Mouse (Mus musculus) CH12.LX (cell line): ENCODE data around the gene Tmem106b. TPM values are rescaled to one million over a fixed set of nuclear protein-coding genes. Genes with fewer than 3 reads are reported as not detected.

ENCODE experiments used
- DNase-seq: peaks from one replicate; pipeline ENCODE4 v3.0.0-alpha.2; 2013; ENCODE audit errors: extremely low read depth
- H3K27ac ChIP-seq: 2 replicates; pipeline ENCODE4 v1.5.1; 2012; ENCODE audit warnings: low read depth, mild to moderate bottlenecking, control low read depth, moderate library complexity; ENCODE audit not compliant: insufficient read depth
- H3K27me3 ChIP-seq: replicated peaks from 2 replicates; pipeline ENCODE3; 2012; ENCODE audit warnings: inconsistent platforms
- H3K36me3 ChIP-seq, 2 experiments: replicated peaks in 1 of 2; 2 replicates each; pipeline versions ENCODE3 to v1.6.1; 2012; ENCODE audit warnings: inconsistent platforms in 1 of 2, low read length in 1 of 2, mild to moderate bottlenecking in 1 of 2, mixed read lengths in 1 of 2, moderate library complexity in 1 of 2; ENCODE audit not compliant: control insufficient read depth in 1 of 2, insufficient read depth in 1 of 2
- H3K4me1 ChIP-seq, 2 experiments: 2 replicates each; pipeline ENCODE4 v1.6.1; 2012; ENCODE audit warnings: inconsistent platforms in 1 of 2, moderate library complexity in 1 of 2; ENCODE audit not compliant: insufficient read depth in 2 of 2, control insufficient read depth in 1 of 2
- H3K4me2 ChIP-seq: 2 replicates; pipeline ENCODE4 v1.6.1; 2012; ENCODE audit warnings: low read depth, mild to moderate bottlenecking, control low read depth; ENCODE audit not compliant: poor library complexity, insufficient read depth, severe bottlenecking
- H3K4me3 ChIP-seq, 3 experiments: fragments of 150-350 bp in 1 of 3; sonication (generic) in 1 of 3; replicated peaks in 1 of 3; 2 replicates each; pipeline versions ENCODE3 to v1.5.1; 2011 to 2012; ENCODE audit warnings: low read depth in 2 of 3, low read length in 2 of 3, mild to moderate bottlenecking in 2 of 3, moderate library complexity in 2 of 3, control low read depth in 1 of 3, improper control_type of control experiment in 1 of 3, inconsistent platforms in 1 of 3, mixed read lengths in 1 of 3; ENCODE audit not compliant: poor library complexity in 1 of 3
- H3K79me2 ChIP-seq: replicated peaks from 2 replicates; pipeline ENCODE4 v1.6.1; 2012; ENCODE audit warnings: mild to moderate bottlenecking, moderate library complexity; ENCODE audit not compliant: control insufficient read depth, poor library complexity, insufficient read depth, severe bottlenecking; ENCODE audit errors: extremely low read depth
- H3K9ac ChIP-seq: 2 replicates; pipeline ENCODE4 v1.6.1; 2012; ENCODE audit warnings: low read depth, mild to moderate bottlenecking, control low read depth, moderate library complexity; ENCODE audit not compliant: insufficient read depth
- H3K9me3 ChIP-seq: replicated peaks from 2 replicates; pipeline ENCODE3; 2012; ENCODE audit warnings: low read length, inconsistent platforms, mixed read lengths
- CTCF ChIP-seq, 2 experiments: IDR thresholded peaks in 1 of 2; conservative IDR thresholded peaks in 1 of 2; 2 replicates each; pipeline ENCODE4 v1.5.1; 2011 to 2012; ENCODE audit warnings: low read depth in 2 of 2, low read length in 2 of 2, improper control_type of control experiment in 1 of 2, inconsistent platforms in 1 of 2, mild to moderate bottlenecking in 1 of 2, moderate library complexity in 1 of 2
- ETS1 ChIP-seq: conservative IDR thresholded peaks from 2 replicates; pipeline ENCODE4 v1.6.1; 2012; ENCODE audit warnings: low read depth, mild to moderate bottlenecking, inconsistent platforms, low read length, improper control_type of control experiment, moderate library complexity
- HCFC1 ChIP-seq: IDR thresholded peaks from 2 replicates; pipeline ENCODE4 v1.6.1; 2012; ENCODE audit warnings: low read depth, mild to moderate bottlenecking, inconsistent platforms, low read length, improper control_type of control experiment
- JUN ChIP-seq: IDR thresholded peaks from 2 replicates; pipeline ENCODE4 v1.6.1; 2011; ENCODE audit warnings: low read depth, mild to moderate bottlenecking, low read length, improper control_type of control experiment, moderate library complexity; ENCODE audit not compliant: insufficient read depth
- MAFK ChIP-seq: IDR thresholded peaks from 2 replicates; pipeline ENCODE4 v1.6.1; 2011; ENCODE audit warnings: low read length, improper control_type of control experiment; ENCODE audit not compliant: insufficient replicate concordance
- MAX ChIP-seq: IDR thresholded peaks from 2 replicates; pipeline ENCODE4 v1.6.1; 2011; ENCODE audit warnings: low read length, improper control_type of control experiment
- MEF2A ChIP-seq: IDR thresholded peaks from 2 replicates; pipeline ENCODE4 v1.6.1; 2014; ENCODE audit warnings: low read depth, mild to moderate bottlenecking, inconsistent platforms, low read length, improper control_type of control experiment, borderline replicate concordance
- MXI1 ChIP-seq: IDR thresholded peaks from 2 replicates; pipeline ENCODE4 v1.6.1; 2011; ENCODE audit warnings: mild to moderate bottlenecking, low read depth, low read length, improper control_type of control experiment
- MYC ChIP-seq: IDR thresholded peaks from 2 replicates; pipeline ENCODE4 v1.6.1; 2011; ENCODE audit warnings: low read depth, mild to moderate bottlenecking, improper control_type of control experiment, low read length
- RAD21 ChIP-seq: IDR thresholded peaks from 2 replicates; pipeline ENCODE4 v1.6.1; 2011; ENCODE audit warnings: low read depth, mild to moderate bottlenecking, low read length, improper control_type of control experiment, moderate library complexity
- RCOR1 ChIP-seq: conservative IDR thresholded peaks from 2 replicates; pipeline ENCODE4 v1.6.1; 2012; ENCODE audit warnings: low read depth, mild to moderate bottlenecking, inconsistent platforms, low read length, improper control_type of control experiment
- USF1 ChIP-seq: IDR thresholded peaks from 2 replicates; pipeline ENCODE4 v1.6.1; 2014; ENCODE audit warnings: low read depth, mild to moderate bottlenecking, inconsistent platforms, low read length, improper control_type of control experiment
- USF2 ChIP-seq: conservative IDR thresholded peaks from 2 replicates; pipeline ENCODE4 v1.6.1; 2011; ENCODE audit warnings: low read depth, low read length, improper control_type of control experiment
- ZC3H11A ChIP-seq: IDR thresholded peaks from 2 replicates; pipeline ENCODE4 v1.6.1; 2012; ENCODE audit warnings: low read depth, mild to moderate bottlenecking, inconsistent platforms, low read length, improper control_type of control experiment
- ZKSCAN1 ChIP-seq: IDR thresholded peaks from 2 replicates; pipeline ENCODE4 v1.6.1; 2012; ENCODE audit warnings: low read depth, inconsistent platforms, low read length, improper control_type of control experiment, borderline replicate concordance
- ZMIZ1 ChIP-seq: IDR thresholded peaks from 2 replicates; pipeline ENCODE4 v1.6.1; 2012; ENCODE audit warnings: low read depth, mild to moderate bottlenecking, inconsistent platforms, low read length, improper control_type of control experiment
- ZNF384 ChIP-seq: IDR thresholded peaks from 2 replicates; pipeline ENCODE4 v1.6.1; 2012; ENCODE audit warnings: low read depth, low read length, improper control_type of control experiment, inconsistent platforms
- dilution Hi-C: fragments of 300-500 bp; cut with MboI; formaldehyde crosslinking; loops from 2 replicates; pipeline ENCODE4 v1.14.3; 2020; ENCODE audit warnings: low sequenced_read_pairs; ENCODE audit not compliant: extremely low pct_unique_long_range_greater_than_20kb, extremely low pct_ligation_motif_present
- in situ Hi-C: fragments of 300-500 bp; cut with MboI; formaldehyde crosslinking; loops from 3 replicates; pipeline ENCODE4 v1.14.3; 2019; ENCODE audit warnings: low sequenced_read_pairs, low pct_ligation_motif_present, low pct_unique_long_range_greater_than_20kb, mixed read lengths
- polyA plus RNA-seq: library from polyadenylated mRNA; unstranded; fragments of >175 nt; gene quantifications from 2 replicates; pipeline ENCODE4 v1.2.1, GENCODE M21; 2012; ENCODE audit warnings: low read depth; ENCODE audit not compliant: insufficient read length
- total RNA-seq, 2 experiments: library from RNA; depleted of rRNA; stranded (reverse); fragments of 300-350 nt in 1 of 2; fragments of >200 nt in 1 of 2; gene quantifications; 2 replicates each; pipeline ENCODE4 v1.2.3; 2012 to 2014

The Tmem106b gene
- total and polyA plus RNA-seq, 3 experiments, result 19.8 to 25.0 (median 23.1) TPM

DNA sequence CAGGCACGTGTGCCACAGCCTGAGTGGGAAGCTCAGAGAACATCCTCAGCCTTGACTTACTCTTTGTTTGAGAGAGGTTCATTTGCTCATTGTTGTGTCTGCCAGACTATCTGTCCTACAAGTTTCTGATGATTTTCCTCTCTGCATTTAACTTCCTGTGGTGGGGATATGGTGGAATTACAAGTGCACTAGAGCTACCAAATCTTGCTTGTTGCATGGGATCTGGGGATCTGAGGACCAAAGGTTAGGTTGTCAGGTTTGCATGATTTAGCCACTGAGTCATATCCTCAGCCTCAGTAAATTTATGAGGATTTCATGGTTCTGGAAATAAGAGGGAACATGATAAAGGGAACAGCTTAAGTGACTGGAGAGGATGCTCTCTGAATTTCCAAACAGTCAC, 39.1 kb downstream of the Tmem106b start:
- dilution Hi-C loops, result no loop called here
- TF ChIP-seq CTCF (conservative IDR thresholded peaks at IDR 0.05 in 1 of 2, IDR thresholded peaks at IDR 0.05 in 1 of 2; ENCODE audit: low read depth in 2 of 2, low read length in 2 of 2) (no peak), HCFC1 (no peak), JUN (no peak), MEF2A (no peak), ZKSCAN1 (no peak), ZMIZ1 (no peak)
- H3K4me2 ChIP-seq, result no peak overlapping the region
- no peaks in the 10 kb centered on the region for H3K27me3 ChIP-seq
- H3K27ac ChIP-seq, result no peak overlapping the region
- no peaks in the 10 kb centered on the region for H3K4me1 ChIP-seq
- H3K4me3 ChIP-seq, result no peak overlapping the region
- in situ Hi-C loops, result no loop called here
- DNase-seq, result no peak
- no peak overlapping the region for H3K9ac ChIP-seq
- H3K9me3 ChIP-seq, result no peaks in the 10 kb centered on the region
- no peaks in the 10 kb centered on the region for H3K36me3 ChIP-seq
- no peaks in the 10 kb centered on the region for H3K79me2 ChIP-seq

DNA sequence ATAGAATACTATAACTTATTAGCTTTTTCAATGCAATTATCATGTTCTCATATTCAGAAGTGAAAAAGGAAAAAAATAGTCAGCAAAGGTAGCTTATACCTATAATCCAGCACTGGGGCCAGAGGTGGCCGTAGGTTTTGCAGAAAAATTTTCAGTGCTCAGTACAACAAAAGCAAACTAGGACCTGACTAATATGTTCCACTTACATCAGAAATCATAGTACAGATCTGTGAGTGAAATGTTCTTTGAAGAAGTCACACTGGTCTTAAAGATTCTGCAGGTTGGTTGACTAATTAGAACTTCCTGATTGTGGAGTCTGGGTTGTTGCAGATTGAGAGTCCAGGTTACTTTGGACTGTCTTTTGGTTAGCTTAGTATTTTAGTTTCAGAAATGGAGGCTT, 67.7 kb downstream of the Tmem106b start:
- Histone ChIP-seq H3K36me3 (no peaks in the 10 kb centered on the region), H3K4me1 (no peaks in the 10 kb centered on the region), H3K4me2 (no peak overlapping the region), H3K9ac (no peak overlapping the region), H3K27me3 (no peaks in the 10 kb centered on the region), H3K9me3 (no peaks in the 10 kb centered on the region), H3K79me2 (no peaks in the 10 kb centered on the region), H3K4me3 (no peak overlapping the region), H3K27ac (no peak overlapping the region)
- dilution Hi-C loops, result no loop called here
- no peak for TF ChIP-seq USF1
- TF ChIP-seq ZNF384, result no peak
- TF ChIP-seq ZC3H11A, result no peak
- TF ChIP-seq MAFK, result no peak
- TF ChIP-seq MEF2A, result no peak
- TF ChIP-seq MXI1, result no peak
- TF ChIP-seq MAX, result no peak
- TF ChIP-seq RCOR1, result no peak
- TF ChIP-seq USF2, result no peak
- TF ChIP-seq ETS1, result no peak
- TF ChIP-seq CTCF (conservative IDR thresholded peaks at IDR 0.05 in 1 of 2, IDR thresholded peaks at IDR 0.05 in 1 of 2; ENCODE audit: low read depth in 2 of 2, low read length in 2 of 2), result no peak
- no peak for TF ChIP-seq RAD21
- no peak for TF ChIP-seq MYC
- in situ Hi-C loops, result loop anchor here (25.0 kb wide), 1 partner anchor 800 kb away; no protein-coding TSS in a partner anchor
- no peak for DNase-seq

Other genes starting within 250 kb of the Tmem106b start
- gene Vwde, start 155.2 kb downstream of the Tmem106b start, total RNA-seq (2012; rRNA removed), result not detected in 2 replicates
- gene Vwde, start 155.2 kb downstream of the Tmem106b start, total RNA-seq (2014; rRNA removed), result not detected in 2 replicates
- not detected in 2 replicates for gene Vwde, start 155.2 kb downstream of the Tmem106b start, polyA plus RNA-seq